Mouse (Mus musculus) forebrain, embryonic 11.5 days (tissue): ENCODE measurements at regions not wholly inside any gene's neighbourhood (a gene's known extent, or its start where the extent isn't known, plus 50 kb on each side); places are given as distances from the start of the nearest gene placed in this dataset.

Source experiments
- ATAC-seq: fragments of 200-750 bp; cut with Nextera tagmentation; replicated peaks from 2 replicates; pipeline ENCODE4 v1.8.0; 2017; ENCODE audit warnings: moderate TSS enrichment; ENCODE audit not compliant: low FRiP score
- DNase-seq: peaks from one replicate; pipeline ENCODE4 v3.0.0-alpha.2; 2017; ENCODE audit warnings: low spot score
- H3K27ac ChIP-seq: fragments of 300-500 bp; sonication (generic); 2 replicates; pipeline ENCODE4 v1.5.1; 2014; ENCODE audit warnings: low read depth, low read length
- H3K27me3 ChIP-seq: fragments of 300-500 bp; sonication (generic); 2 replicates; pipeline ENCODE4 v1.6.1; 2014; ENCODE audit warnings: mild to moderate bottlenecking, low read length, mixed read lengths; ENCODE audit not compliant: control insufficient read depth, insufficient read depth
- H3K36me3 ChIP-seq: fragments of 300-500 bp; sonication (generic); 2 replicates; pipeline ENCODE4 v1.6.1; 2014; ENCODE audit warnings: mild to moderate bottlenecking, low read length, moderate library complexity, mixed read lengths; ENCODE audit not compliant: control insufficient read depth, insufficient read depth
- H3K4me1 ChIP-seq: fragments of 300-500 bp; sonication (generic); replicated peaks from 2 replicates; pipeline ENCODE4 v1.6.1; 2014; ENCODE audit warnings: low read length, mixed read lengths; ENCODE audit not compliant: control insufficient read depth, insufficient read depth
- H3K4me2 ChIP-seq: fragments of 300-500 bp; sonication (generic); 2 replicates; pipeline ENCODE4 v1.6.1; 2014; ENCODE audit warnings: low read depth, mild to moderate bottlenecking, low read length, moderate library complexity, mixed read lengths; ENCODE audit not compliant: severe bottlenecking
- H3K4me3 ChIP-seq: fragments of 300-500 bp; sonication (generic); 2 replicates; pipeline ENCODE4 v1.5.1; 2014; ENCODE audit warnings: low read depth, low read length
- H3K9ac ChIP-seq: fragments of 300-500 bp; sonication (generic); 2 replicates; pipeline ENCODE4 v1.6.1; 2014; ENCODE audit warnings: low read length
- H3K9me3 ChIP-seq: fragments of 300-500 bp; sonication (generic); 2 replicates; pipeline ENCODE4 v1.6.1; 2016; ENCODE audit warnings: low read length, mixed read lengths; ENCODE audit not compliant: control insufficient read depth
- WGBS: fragments of 180-500 bp; shearing (Covaris S2); extraction: QIAGEN DNeasy Blood & Tissue Kit; methylation state at CpG from one replicate; pipeline ENCODE4 v1.1.7; 2014; 5-methylcytosine and 5-hydroxymethylcytosine counted together

DNA sequence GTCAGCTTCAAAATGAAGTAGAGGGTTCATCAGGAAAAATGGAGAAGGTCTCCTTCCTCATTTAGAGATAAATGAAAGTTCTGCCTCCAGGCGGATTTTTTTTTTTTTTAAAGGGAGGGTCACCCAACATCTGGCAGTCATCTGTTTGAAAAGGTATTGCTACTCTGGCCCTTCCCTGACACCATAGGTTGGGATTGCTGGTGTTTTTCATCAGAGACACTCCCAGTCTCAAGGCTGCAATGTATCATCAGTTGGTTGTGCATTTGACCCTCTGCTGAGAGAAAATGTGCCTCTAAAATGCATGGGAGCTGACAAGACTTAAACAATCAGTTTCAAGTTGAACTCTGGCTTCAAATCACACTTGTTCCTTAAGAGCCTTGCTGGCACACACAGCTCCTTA lies 1344.4 kb downstream of the Mat2b start:
- Histone ChIP-seq H3K27ac (no peak overlapping the region), H3K36me3 (no peaks in the 10 kb centered on the region), H3K9me3 (no peaks in the 10 kb centered on the region), H3K4me1 (no peaks in the 10 kb centered on the region), H3K9ac (no peak overlapping the region), H3K4me3 (no peak overlapping the region), H3K4me2 (no peak overlapping the region), H3K27me3 (no peaks in the 10 kb centered on the region)
- ATAC-seq, result no peak
- no peak for DNase-seq
- 56% methylated on average over 1 of the region's 1 CpGs for WGBS
